Mouse (Mus musculus) neural tube, embryonic 12.5 days (tissue): ENCODE measurements around the gene Gm5737. TPM values are rescaled to one million over a fixed set of nuclear protein-coding genes. Genes with fewer than 3 reads are reported as not detected.

Experiments used
- ATAC-seq: fragments of 200-750 bp; cut with Nextera tagmentation; 2 replicates; pipeline ENCODE4 v1.8.0; 2017; ENCODE audit warnings: low read depth, mild to moderate bottlenecking, moderate TSS enrichment, moderate library complexity; ENCODE audit not compliant: low FRiP score
- H3K27ac ChIP-seq: fragments of 300-500 bp; sonication (generic); 2 replicates; pipeline ENCODE4 v1.5.1; 2016
- H3K27me3 ChIP-seq: fragments of 300-500 bp; sonication (generic); replicated peaks from 2 replicates; pipeline ENCODE4 v1.6.1; 2016; ENCODE audit warnings: mild to moderate bottlenecking
- H3K36me3 ChIP-seq: fragments of 300-500 bp; sonication (generic); 2 replicates; pipeline ENCODE4 v1.6.1; 2016; ENCODE audit warnings: mild to moderate bottlenecking
- H3K4me1 ChIP-seq: fragments of 300-500 bp; sonication (generic); 2 replicates; pipeline ENCODE4 v1.6.1; 2016
- H3K4me2 ChIP-seq: fragments of 300-500 bp; sonication (generic); replicated peaks from 2 replicates; pipeline ENCODE4 v1.6.1; 2016; ENCODE audit warnings: mild to moderate bottlenecking
- H3K4me3 ChIP-seq: fragments of 300-500 bp; sonication (generic); 2 replicates; pipeline ENCODE4 v1.5.1; 2016
- H3K9ac ChIP-seq: fragments of 300-500 bp; sonication (generic); 2 replicates; pipeline ENCODE4 v1.6.1; 2016; ENCODE audit warnings: mild to moderate bottlenecking
- H3K9me3 ChIP-seq: fragments of 300-500 bp; sonication (generic); 2 replicates; pipeline ENCODE4 v1.6.1; 2016; ENCODE audit warnings: mild to moderate bottlenecking
- WGBS: fragments of 180-500 bp; shearing (Covaris S2); methylation state at CpG from one replicate; pipeline ENCODE4 v1.1.7; 2016; 5-methylcytosine and 5-hydroxymethylcytosine counted together
- polyA plus RNA-seq: library from polyadenylated mRNA; unstranded; fragments of >200 nt; fragmentation: Nextera tagmentation; extraction: Ambion mirVana; gene quantifications from 2 replicates; pipeline ENCODE4 v1.2.1, GENCODE M21; 2016

Gene Gm5737
- not detected in 2 replicates for polyA plus RNA-seq

DNA sequence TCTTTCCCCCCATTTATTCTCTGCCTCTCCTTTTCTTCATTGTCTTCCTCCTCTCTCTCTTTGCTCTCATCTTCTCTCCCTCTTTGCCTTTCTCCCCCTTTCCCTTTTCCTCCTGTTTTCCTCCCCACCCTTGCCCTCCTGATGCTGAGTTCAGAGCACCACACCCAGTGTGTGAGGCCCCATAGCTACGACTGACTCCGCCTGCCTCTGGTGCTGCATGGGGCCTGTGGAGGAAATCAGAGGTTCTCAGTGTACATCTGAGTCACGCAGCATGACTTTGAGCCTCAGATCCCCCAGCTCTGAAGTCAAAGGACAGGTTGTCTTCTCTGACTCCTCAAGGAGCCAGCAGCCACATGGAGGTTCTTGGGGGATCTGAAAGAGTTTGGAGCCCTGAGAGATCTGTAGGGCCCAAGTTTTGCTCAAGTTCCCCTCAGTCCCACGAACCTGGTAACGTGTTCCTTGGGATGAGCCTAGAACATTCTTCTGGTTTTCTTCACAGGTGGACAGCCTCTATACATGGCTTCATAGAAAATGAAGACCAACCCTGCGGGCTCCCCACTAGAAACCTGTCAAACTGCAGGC lies at the start of gene Gm5737:
Gene Gm5737 (plus strand): TSS at position 532 of the 582 bp plus-strand sequence.
- Histone ChIP-seq H3K36me3 (no peaks in the 10 kb centered on the region), H3K9me3 (no peaks in the 10 kb centered on the region), H3K4me2 (no peak within 1 kb of the TSS), H3K27ac (no peak within 1 kb of the TSS), H3K27me3 (0 out of 2 replicates have a peak, but pooled peaks cover 8% of the 10 kb centered on the region), H3K4me3 (no peak within 1 kb of the TSS), H3K9ac (no peak within 1 kb of the TSS), H3K4me1 (peaks cover 5% of the 10 kb centered on the region; the same call in 1 of the 2 replicates)
- ATAC-seq, result no peak
- WGBS, result 83% methylated on average over 6 of the region's 6 CpGs

DNA sequence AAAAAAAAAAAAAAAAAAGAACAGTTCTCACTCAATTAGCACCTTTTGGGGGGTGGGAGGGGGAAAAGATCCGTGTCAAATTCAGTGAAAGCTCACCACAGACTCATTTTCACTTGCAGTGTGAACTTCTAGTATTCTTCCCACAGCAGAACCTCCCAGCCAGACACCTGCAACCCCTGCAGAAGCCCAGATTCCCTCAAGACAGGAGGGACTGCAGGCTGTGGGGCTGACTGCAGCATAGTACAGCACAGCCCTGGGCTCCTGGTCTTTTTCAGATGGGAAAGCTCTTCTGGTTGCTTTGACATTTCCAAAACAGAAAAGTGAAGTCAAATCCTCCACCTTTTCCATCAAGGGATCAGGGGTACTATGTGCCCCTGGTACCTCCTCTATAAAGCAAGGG lies 44.8 kb upstream of the Gm5737 start:
- Histone ChIP-seq H3K4me3 (no peak overlapping the region), H3K27ac (no peak overlapping the region), H3K9me3 (no peaks in the 10 kb centered on the region), H3K9ac (no peak overlapping the region), H3K4me1 (no peaks in the 10 kb centered on the region), H3K27me3 (no peaks in the 10 kb centered on the region), H3K36me3 (no peaks in the 10 kb centered on the region), H3K4me2 (no peak overlapping the region)
- 4% methylated on average over 1 of the region's 1 CpGs for WGBS
- ATAC-seq, result no peak

GRCm38 (mm10) chr7:120771389-120771788 lies 40.8 kb upstream of the Gm5737 start:
- Histone ChIP-seq H3K9me3 (no peaks in the 10 kb centered on the region), H3K4me3 (no peak overlapping the region), H3K27me3 (no peaks in the 10 kb centered on the region), H3K4me1 (no peaks in the 10 kb centered on the region), H3K4me2 (no peak overlapping the region), H3K9ac (no peak overlapping the region), H3K27ac (no peak overlapping the region), H3K36me3 (no peaks in the 10 kb centered on the region)
- WGBS, result 64% methylated on average over 1 of the region's 1 CpGs
- no peak for ATAC-seq

- Histone ChIP-seq H3K9ac (no peak overlapping the region), H3K36me3 (no peaks in the 10 kb centered on the region), H3K9me3 (no peaks in the 10 kb centered on the region), H3K27me3 (no peaks in the 10 kb centered on the region), H3K4me2 (no peak overlapping the region), H3K4me3 (no peak overlapping the region), H3K27ac (no peak overlapping the region), H3K4me1 (no peaks in the 10 kb centered on the region; the same call in 1 of the 2 replicates)
- WGBS, result 70% methylated on average over 2 of the region's 2 CpGs
- ATAC-seq, result no peak
Observed at GRCm38 (mm10) chr7:120778012-120778411, 34.2 kb upstream of the Gm5737 start.

DNA sequence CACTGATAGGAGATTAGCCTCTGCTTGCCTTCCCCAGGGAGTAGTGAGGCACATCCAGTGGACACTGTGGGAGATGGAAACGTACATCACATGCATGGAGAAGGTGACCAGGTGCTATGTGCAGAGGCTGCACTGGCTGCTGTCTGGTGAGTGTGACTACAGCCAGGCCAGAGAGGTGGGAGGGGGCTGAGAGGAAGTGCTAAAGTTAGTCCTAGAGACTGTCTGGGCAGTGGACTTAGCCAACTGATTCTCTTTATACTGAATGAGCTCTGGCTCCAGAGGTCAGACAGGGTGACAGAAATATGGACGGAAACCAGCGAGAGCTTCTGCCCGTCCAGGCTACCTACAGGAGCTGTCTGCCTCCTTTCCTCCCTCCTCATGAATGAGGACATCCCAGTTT lies 16.6 kb upstream of the Gm5737 start:
- no peaks in the 10 kb centered on the region for H3K9me3 ChIP-seq
- no peaks in the 10 kb centered on the region for H3K4me1 ChIP-seq
- 84% methylated on average over 4 of the region's 4 CpGs for WGBS
- H3K4me2 ChIP-seq, result no peak overlapping the region
- no peak overlapping the region for H3K9ac ChIP-seq
- H3K27me3 ChIP-seq, result no peaks in the 10 kb centered on the region
- no peak for ATAC-seq
- no peaks in the 10 kb centered on the region for H3K36me3 ChIP-seq
- H3K4me3 ChIP-seq, result no peak overlapping the region
- no peak overlapping the region for H3K27ac ChIP-seq

GRCm38 (mm10) chr7:120796369-120796768 lies 15.8 kb upstream of the Gm5737 start:
- 83% methylated on average over 3 of the region's 3 CpGs for WGBS
- ATAC-seq, result no peak

DNA sequence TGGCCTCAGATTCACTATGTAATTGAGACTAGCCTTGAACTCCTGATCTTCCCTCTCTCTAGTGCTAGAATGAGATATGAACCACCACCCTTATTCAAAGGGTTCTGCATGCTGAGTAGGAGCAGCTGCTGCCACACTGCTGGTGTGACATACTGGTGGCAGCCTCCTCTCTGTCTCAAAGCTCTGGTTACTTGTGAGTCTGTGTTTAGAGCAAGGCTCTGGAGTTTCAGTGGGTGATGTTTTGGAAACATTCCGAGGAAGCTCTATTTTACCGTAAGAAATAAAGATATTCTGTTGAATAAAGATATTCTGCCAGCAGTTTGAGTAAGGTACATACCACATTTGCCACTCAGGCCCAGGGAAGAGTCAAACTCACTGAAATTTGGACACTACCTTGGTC lies 8.9 kb upstream of the Gm5737 start:
- H3K27ac ChIP-seq, result no peak overlapping the region
- no peak for ATAC-seq
- H3K9me3 ChIP-seq, result no peaks in the 10 kb centered on the region
- no peaks in the 10 kb centered on the region for H3K4me1 ChIP-seq
- H3K4me2 ChIP-seq, result no peak overlapping the region
- no peak overlapping the region for H3K9ac ChIP-seq
- 85% methylated on average over 2 of the region's 2 CpGs for WGBS
- no peaks in the 10 kb centered on the region for H3K27me3 ChIP-seq
- H3K4me3 ChIP-seq, result no peak overlapping the region
- no peaks in the 10 kb centered on the region for H3K36me3 ChIP-seq

More at GRCm38 (mm10) chr7:120796369-120796768, 15.8 kb upstream of the Gm5737 start:
- no peak overlapping the region for H3K27ac ChIP-seq
- H3K4me3 ChIP-seq, result no peak overlapping the region
- H3K4me2 ChIP-seq, result no peak overlapping the region
- H3K36me3 ChIP-seq, result no peaks in the 10 kb centered on the region
- no peak overlapping the region for H3K9ac ChIP-seq
- H3K9me3 ChIP-seq, result no peaks in the 10 kb centered on the region
- no peaks in the 10 kb centered on the region for H3K27me3 ChIP-seq
- H3K4me1 ChIP-seq, result no peaks in the 10 kb centered on the region

- ATAC-seq, result no peak; the same call in 1 of the 2 replicates
- Histone ChIP-seq H3K27me3 (0 out of 2 replicates have a peak, but pooled peaks cover 8% of the 10 kb centered on the region), H3K36me3 (no peaks in the 10 kb centered on the region), H3K4me3 (peak overlapping the region; percentile 15; the same call in 1 of the 2 replicates), H3K4me1 (peaks cover 5% of the 10 kb centered on the region; the same call in 1 of the 2 replicates), H3K9ac (peak overlapping the region; percentile 35; the same call in 1 of the 2 replicates), H3K9me3 (no peaks in the 10 kb centered on the region), H3K4me2 (peak overlapping the region; percentile 55), H3K27ac (no peak overlapping the region)
- 4% methylated on average over 27 of the region's 27 CpGs for WGBS
Observed at GRCm38 (mm10) chr7:120809705-120810104, 2.5 kb upstream of the Gm5737 start.

- no peaks in the 10 kb centered on the region for H3K4me1 ChIP-seq
- no peak overlapping the region for H3K4me3 ChIP-seq
- no peak overlapping the region for H3K27ac ChIP-seq
- no peaks in the 10 kb centered on the region for H3K36me3 ChIP-seq
- H3K27me3 ChIP-seq, result no peaks in the 10 kb centered on the region
- WGBS, result 90% methylated on average over 6 of the region's 6 CpGs
- H3K4me2 ChIP-seq, result no peak overlapping the region
- no peaks in the 10 kb centered on the region for H3K9me3 ChIP-seq
- H3K9ac ChIP-seq, result no peak overlapping the region
- no peak for ATAC-seq
Observed at GRCm38 (mm10) chr7:120817552-120817951, 5.4 kb downstream of the Gm5737 start.

DNA sequence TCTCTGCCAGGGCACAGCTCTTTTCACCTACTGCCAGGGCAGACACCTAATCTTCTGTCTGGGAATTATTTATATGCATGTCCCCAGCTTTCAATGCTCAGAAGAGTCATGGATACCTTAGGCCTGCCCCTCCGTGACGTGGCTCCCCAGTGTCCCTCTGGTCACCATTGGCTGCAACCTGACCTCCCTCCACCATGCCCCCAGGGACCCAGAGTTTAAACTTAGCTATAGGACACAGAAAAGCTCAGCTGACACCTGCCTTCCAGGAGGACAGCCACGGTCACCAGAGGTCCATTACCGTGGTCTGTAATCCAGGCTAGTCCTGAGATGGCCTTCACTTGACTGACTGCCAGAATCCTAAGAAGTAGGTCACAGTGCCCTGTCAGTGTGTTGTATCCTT lies 7.2 kb downstream of the Gm5737 start:
- Histone ChIP-seq H3K4me2 (no peak overlapping the region), H3K4me3 (no peak overlapping the region), H3K9ac (no peak overlapping the region), H3K36me3 (no peaks in the 10 kb centered on the region), H3K27me3 (no peaks in the 10 kb centered on the region), H3K9me3 (no peaks in the 10 kb centered on the region), H3K4me1 (no peaks in the 10 kb centered on the region), H3K27ac (no peak overlapping the region)
- ATAC-seq, result no peak
- WGBS, result 91% methylated on average over 4 of the region's 4 CpGs

DNA sequence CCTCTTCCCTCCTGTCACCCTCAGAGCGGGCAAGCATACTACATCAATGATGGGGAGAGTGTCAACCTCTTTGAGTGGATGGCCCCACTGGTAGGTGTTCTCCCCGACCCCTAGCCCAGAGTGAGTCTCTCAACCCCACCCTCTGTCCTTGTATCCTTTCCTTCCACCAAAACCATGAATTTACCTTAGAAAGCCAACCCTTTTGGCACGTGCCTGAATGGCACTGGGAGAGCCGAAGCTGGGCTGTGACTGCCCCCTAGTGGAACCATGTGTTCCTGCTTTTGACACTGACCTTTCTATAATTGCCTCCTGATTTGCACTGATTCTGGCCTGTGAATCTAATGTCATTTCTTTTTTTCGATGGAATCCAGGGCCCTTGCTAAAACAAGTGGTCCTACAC lies 11.1 kb downstream of the Gm5737 start:
- H3K27me3 ChIP-seq, result no peaks in the 10 kb centered on the region
- no peaks in the 10 kb centered on the region for H3K36me3 ChIP-seq
- no peak overlapping the region for H3K9ac ChIP-seq
- no peaks in the 10 kb centered on the region for H3K9me3 ChIP-seq
- no peak overlapping the region for H3K4me2 ChIP-seq
- no peak overlapping the region for H3K27ac ChIP-seq
- 26% methylated on average over 5 of the region's 5 CpGs for WGBS
- H3K4me1 ChIP-seq, result no peaks in the 10 kb centered on the region
- ATAC-seq, result peak; percentile 59; the same call in 1 of the 2 replicates
- H3K4me3 ChIP-seq, result no peak overlapping the region

DNA sequence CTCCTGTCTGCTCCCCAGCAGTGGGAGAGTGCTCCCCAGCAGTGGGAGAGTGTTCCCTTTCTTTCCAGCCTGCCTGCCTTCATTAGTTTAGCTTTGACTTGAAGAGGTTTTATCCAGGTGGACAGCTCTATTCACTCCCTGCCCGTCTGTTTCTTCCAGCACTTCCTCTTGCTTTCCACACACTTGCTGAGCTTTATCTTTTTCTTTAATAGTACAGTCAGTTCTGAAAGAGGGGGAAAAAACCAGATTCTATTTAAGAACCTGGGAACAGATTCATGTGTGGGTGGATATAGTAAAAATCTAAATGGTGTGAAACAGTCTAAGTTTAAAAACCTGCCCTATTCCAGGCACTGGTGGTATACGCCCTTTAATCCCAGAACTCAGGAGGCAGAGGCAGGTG lies 12.9 kb downstream of the Gm5737 start:
- Histone ChIP-seq H3K27me3 (peaks cover 5% of the 10 kb centered on the region; the same call in 1 of the 2 replicates), H3K4me3 (no peak overlapping the region), H3K4me1 (no peaks in the 10 kb centered on the region), H3K36me3 (no peaks in the 10 kb centered on the region), H3K9me3 (no peaks in the 10 kb centered on the region), H3K4me2 (no peak overlapping the region), H3K9ac (no peak overlapping the region), H3K27ac (no peak overlapping the region)
- ATAC-seq, result no peak
- WGBS, result 73% methylated on average over 2 of the region's 2 CpGs

- Histone ChIP-seq H3K9ac (no peak overlapping the region), H3K27me3 (peaks cover 12% of the 10 kb centered on the region), H3K4me1 (peaks cover 11% of the 10 kb centered on the region; the same call in 1 of the 2 replicates), H3K4me2 (no peak overlapping the region), H3K27ac (no peak overlapping the region), H3K36me3 (no peaks in the 10 kb centered on the region), H3K9me3 (no peaks in the 10 kb centered on the region), H3K4me3 (no peak overlapping the region)
- 16% methylated on average over 3 of the region's 3 CpGs for WGBS
- no peak for ATAC-seq
Observed at GRCm38 (mm10) chr7:120826408-120826807, 14.2 kb downstream of the Gm5737 start.
